ENCODE assay signal across 20 mouse cellular contexts in the genomic region with DNA sequence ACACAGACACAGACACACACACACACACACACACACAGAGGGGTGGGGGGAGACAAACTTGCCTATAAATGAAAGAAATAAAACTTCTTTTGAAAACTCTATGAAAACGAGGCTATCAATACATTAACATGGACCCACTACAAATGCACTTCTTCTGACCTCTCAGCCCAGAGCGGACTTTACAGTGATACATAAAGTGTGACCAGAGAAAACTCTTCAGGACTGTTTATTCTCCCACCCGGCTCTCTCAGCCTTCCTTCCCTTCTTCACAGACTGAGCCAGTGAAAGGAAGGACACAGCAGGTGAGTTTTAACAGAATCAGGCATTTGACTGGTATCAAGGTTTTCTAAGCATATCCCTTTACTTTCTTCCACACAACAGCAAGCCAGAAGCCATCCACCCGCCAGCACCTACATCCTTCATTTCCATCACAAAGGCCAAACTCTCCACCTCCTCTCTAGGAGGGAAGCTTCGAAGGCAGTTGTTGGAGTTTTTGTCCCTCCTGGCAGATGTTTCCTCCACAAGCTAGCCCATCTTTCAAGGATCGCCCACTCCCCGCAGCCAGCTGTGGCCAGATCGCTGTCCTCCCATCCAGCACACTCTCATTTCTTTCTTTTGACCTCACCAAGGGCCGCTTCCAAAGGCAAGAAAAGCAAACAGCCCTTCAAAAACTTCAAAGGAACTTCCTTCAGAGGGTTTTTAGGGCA.
DNase-seq lines count a peak whose midpoint lies in the region; ATAC-seq lines count a peak whose summit lies in the region.
"Had no signal": no experiment of that assay in that cellular context is flagged by ENCODE, and none has a peak within 500 bp of the region (broad histone marks: within the 10 kb centered on the region; RNA-seq: fewer than 3 reads in every experiment).

No protein-coding gene starts in this region.

- no peaks in the 10 kb centered on the region for H3K36me3 ChIP-seq in kidney, embryonic 15.5 days
- H3K36me3 ChIP-seq: forebrain, embryonic 15.5 days; limb, embryonic 15.5 days; midbrain, embryonic 12.5 days had no signal

- no peak for DNase-seq in kidney, postnatal 25 days
- peak; percentile 34 for DNase-seq in lung, postnatal 10 days
- no peak for DNase-seq in lung, postnatal 25 days (ENCODE audit: low spot score)
- peak; percentile 92 for DNase-seq in R1 (ENCODE audit: low read depth, low spot score)
- peak; percentile 16 for DNase-seq in embryo, embryonic 11 days
- DNase-seq in right cerebral cortex, postnatal 14 days, result no peak
- DNase-seq: cerebellum, postnatal 10 days; gastrocnemius, postnatal 36 days; heart, postnatal 4 days; kidney, postnatal 14 days; liver, postnatal 0 days; right cerebral cortex, adult 18-20 months; thymus, adult 2 months had no signal

- 30% methylated on average over 9 of the region's 9 CpGs for WGBS in kidney, embryonic 15.5 days

- no peak overlapping the region for H3K4me2 ChIP-seq in kidney, embryonic 15.5 days
- H3K4me2 ChIP-seq: forebrain, embryonic 15.5 days; limb, embryonic 15.5 days; midbrain, embryonic 12.5 days had no signal

- H3K4me1 ChIP-seq in kidney, embryonic 15.5 days, result peaks cover 6% of the 10 kb centered on the region; the same call in 1 of the 2 replicates
- H3K4me1 ChIP-seq: forebrain, embryonic 15.5 days; limb, embryonic 15.5 days had no signal

- no peak overlapping the region for H3K4me3 ChIP-seq in kidney, embryonic 15.5 days (replicated peaks)
- H3K4me3 ChIP-seq: erythroblast, embryonic 14.5 days; forebrain, embryonic 15.5 days; limb, embryonic 15.5 days; midbrain, embryonic 12.5 days; myocyte had no signal

- no peak for ATAC-seq in kidney, embryonic 15.5 days (replicated peaks; ENCODE audit: low FRiP score)
- no peak for ATAC-seq in erythroid progenitor cell, adult 5-6 weeks (replicated peaks; ENCODE audit: low FRiP score, poor library complexity, severe bottlenecking)
- ATAC-seq: forebrain, embryonic 15.5 days; liver, postnatal 0 days had no signal

- no peaks in the 10 kb centered on the region for H3K9me3 ChIP-seq in kidney, embryonic 15.5 days (replicated peaks)
- H3K9me3 ChIP-seq: forebrain, embryonic 15.5 days; limb, embryonic 15.5 days; midbrain, embryonic 12.5 days had no signal

- peak overlapping the region; percentile 11 for H3K27ac ChIP-seq in kidney, embryonic 15.5 days
- H3K27ac ChIP-seq: forebrain, embryonic 15.5 days; limb, embryonic 15.5 days; midbrain, embryonic 12.5 days had no signal

- no peaks in the 10 kb centered on the region for H3K27me3 ChIP-seq in kidney, embryonic 15.5 days
- H3K27me3 ChIP-seq: forebrain, embryonic 15.5 days; limb, embryonic 15.5 days; midbrain, embryonic 12.5 days had no signal

- H3K9ac ChIP-seq in kidney, embryonic 15.5 days, result no peak overlapping the region
- H3K9ac ChIP-seq: forebrain, embryonic 15.5 days; limb, embryonic 15.5 days; liver, postnatal 0 days; midbrain, embryonic 12.5 days had no signal

Comparison
In these comparisons a context has a peak if more than half of its experiments do, and no peak if none do; other contexts are left out.
1. DNase-seq: peak in lung, postnatal 10 days (single experiment), R1 (single experiment) and embryo, embryonic 11 days (single experiment); none in kidney, postnatal 25 days (0 of 2), lung, postnatal 25 days (single experiment) and right cerebral cortex, postnatal 14 days (single experiment).